ENCODE assay signal across 8 mouse cellular contexts in genomic region chr13:98316140-98316479, GRCm38 (mm10). TPM values are rescaled to one million over a fixed set of nuclear protein-coding genes. Genes with fewer than 3 reads are reported as not detected.
DNase-seq lines count a peak whose midpoint lies in the region; ATAC-seq and TF ChIP-seq lines count a peak whose summit lies in the region.

No protein-coding gene starts in this region.

- no peak for DNase-seq in gastrocnemius, adult 2 months
- DNase-seq in gastrocnemius, adult 18-20 months (ENCODE audit: low spot score): no peak
- no peak for DNase-seq in testis, postnatal 14 days (ENCODE audit: low spot score)
- DNase-seq in limb, embryonic 14.5 days (ENCODE audit: low spot score): peak; percentile 20
- DNase-seq in layer of hippocampus, adult 9-10 months (ENCODE audit: low spot score): no peak
- DNase-seq in urinary bladder, postnatal 36 days (ENCODE audit: low spot score in 2 of 2): no peak

- WGBS in limb, embryonic 14.5 days: under 1% methylated on average over 16 of the region's 17 CpGs
- WGBS in stomach, embryonic 16.5 days: under 1% methylated on average over 17 of the region's 17 CpGs

- H3K4me1 ChIP-seq in testis, adult 2 months (ENCODE audit: control insufficient read depth, insufficient read depth, low read length): no peaks in the 10 kb centered on the region
- H3K4me1 ChIP-seq in limb, embryonic 14.5 days (ENCODE audit: control insufficient read depth, insufficient read depth, low read length): peaks cover 11% of the 10 kb centered on the region
- peaks cover 9% of the 10 kb centered on the region for H3K4me1 ChIP-seq in stomach, embryonic 16.5 days (ENCODE audit: control insufficient read depth, insufficient read depth, low read length)

- H3K4me3 ChIP-seq in gastrocnemius, adult 2 months: peak overlapping the region; percentile 96
- H3K4me3 ChIP-seq in testis, adult 2 months (ENCODE audit: control insufficient read depth, low read depth, low read length): peak overlapping the region; percentile 99
- peak overlapping the region; percentile 99 for H3K4me3 ChIP-seq in limb, embryonic 14.5 days (replicated peaks; ENCODE audit: low read length)
- H3K4me3 ChIP-seq in stomach, embryonic 16.5 days (replicated peaks; ENCODE audit: low read length): peak overlapping the region; percentile 97

- no peak for ATAC-seq in limb, embryonic 14.5 days (ENCODE audit: low FRiP score, low read depth)
- no peak for ATAC-seq in stomach, embryonic 16.5 days (ENCODE audit: insufficient read depth, low FRiP score)

- H3K27me3 ChIP-seq in testis, adult 2 months (ENCODE audit: control insufficient read depth, insufficient read depth, low read length): no peaks in the 10 kb centered on the region
- no peaks in the 10 kb centered on the region for H3K27me3 ChIP-seq in limb, embryonic 14.5 days (ENCODE audit: control insufficient read depth, insufficient read depth, low read length)
- no peaks in the 10 kb centered on the region for H3K27me3 ChIP-seq in stomach, embryonic 16.5 days (ENCODE audit: control insufficient read depth, insufficient read depth, low read length)

- TF ChIP-seq POLR2A in testis, adult 2 months (IDR thresholded peaks at IDR 0.05; ENCODE audit: control insufficient read depth, low read depth, low read length): peak; percentile 38; the same call in 1 of the 2 replicates
- no peak for TF ChIP-seq POLR2A in limb, embryonic 14.5 days (IDR thresholded peaks at IDR 0.05; ENCODE audit: borderline replicate concordance, extremely low read depth, insufficient read depth, insufficient read length)

- peak overlapping the region; percentile 79 for H3K4me2 ChIP-seq in limb, embryonic 14.5 days (replicated peaks; ENCODE audit: low read depth, low read length, severe bottlenecking)
- H3K4me2 ChIP-seq in stomach, embryonic 16.5 days (ENCODE audit: low read depth, low read length): peak overlapping the region; percentile 88

- peak overlapping the region; percentile 94 for H3K27ac ChIP-seq in gastrocnemius, adult 2 months
- H3K27ac ChIP-seq in testis, adult 2 months (ENCODE audit: control insufficient read depth, insufficient read depth, low read depth, low read length): peak overlapping the region; percentile 33; the same call in 1 of the 2 replicates
- H3K27ac ChIP-seq in limb, embryonic 14.5 days (replicated peaks; ENCODE audit: low read depth, low read length): peak overlapping the region; percentile 95
- H3K27ac ChIP-seq in stomach, embryonic 16.5 days (ENCODE audit: low read length): peak overlapping the region; percentile 86

- no peaks in the 10 kb centered on the region for H3K9me3 ChIP-seq in limb, embryonic 14.5 days (ENCODE audit: control insufficient read depth, low read length)
- no peaks in the 10 kb centered on the region for H3K9me3 ChIP-seq in stomach, embryonic 16.5 days (replicated peaks; ENCODE audit: control insufficient read depth, low read length)

- intact Hi-C loops in gastrocnemius, adult 2 months (cut with DNase I): loop anchor here (2.0 kb wide), 1 partner anchor 53 kb away; the partner anchor contains the start of genes Ankra2 and Utp15

- H3K9ac ChIP-seq in limb, embryonic 14.5 days (ENCODE audit: low read depth, low read length, severe bottlenecking): peak overlapping the region; percentile 98
- H3K9ac ChIP-seq in stomach, embryonic 16.5 days (ENCODE audit: low read length): peak overlapping the region; percentile 99

- H3K36me3 ChIP-seq in testis, adult 2 months (ENCODE audit: control insufficient read depth, insufficient read depth, low read length): no peaks in the 10 kb centered on the region; the same call in 1 of the 2 replicates
- peaks cover 34% of the 10 kb centered on the region for H3K36me3 ChIP-seq in limb, embryonic 14.5 days (ENCODE audit: control insufficient read depth, insufficient read depth, low read length)
- peaks cover 16% of the 10 kb centered on the region for H3K36me3 ChIP-seq in stomach, embryonic 16.5 days (ENCODE audit: control insufficient read depth, insufficient read depth, low read length)

- no peak for TF ChIP-seq CTCF in gastrocnemius, adult 2 months (IDR thresholded peaks at IDR 0.05)
- TF ChIP-seq CTCF in testis, adult 2 months (IDR thresholded peaks at IDR 0.05; ENCODE audit: control insufficient read depth, insufficient read depth, insufficient replicate concordance, low read depth, low read length): no peak

RNA-seq across cellular contexts. Expression of gene Btf3, which starts 0.7 kb away (rescaled TPM):
- 100 to 1,000 TPM; 221 to 236 TPM for total RNA-seq in gastrocnemius, adult 2 months (2021)
- total RNA-seq in gastrocnemius, adult 18-20 months (2021): 100 to 1,000 TPM; 227 to 231 TPM
- polyA plus RNA-seq in testis, adult 2 months (2012; rRNA removed): 423 and 429 TPM in 2 replicates
- polyA plus RNA-seq in limb, embryonic 14.5 days (2012; rRNA removed): 403 and 867 TPM in 2 replicates
- 702 and 731 TPM in 2 replicates for polyA plus RNA-seq in limb, embryonic 14.5 days (2014; fragmentation: Nextera tagmentation; extraction: Ambion mirVana)
- polyA plus RNA-seq in stomach, embryonic 16.5 days (2015; fragmentation: Nextera tagmentation; extraction: Ambion mirVana): 531 and 636 TPM in 2 replicates

RNA-seq across cellular contexts. Expression of gene Gm21976, which starts 36.4 kb away (rescaled TPM):
- not detected for total RNA-seq in gastrocnemius, adult 2 months (2021)
- not detected for total RNA-seq in gastrocnemius, adult 18-20 months (2021)
- 0.36 and 0.49 TPM in 2 replicates for polyA plus RNA-seq in testis, adult 2 months (2012; rRNA removed)
- polyA plus RNA-seq in limb, embryonic 14.5 days (2012; rRNA removed): not detected in 2 replicates
- not detected in 2 replicates for polyA plus RNA-seq in limb, embryonic 14.5 days (2014; fragmentation: Nextera tagmentation; extraction: Ambion mirVana)
- not detected in 2 replicates for polyA plus RNA-seq in stomach, embryonic 16.5 days (2015; fragmentation: Nextera tagmentation; extraction: Ambion mirVana)

RNA-seq across cellular contexts. Expression of gene Foxd1, which starts 37.9 kb away (rescaled TPM):
- total RNA-seq in gastrocnemius, adult 2 months (2021): under 1 TPM in 1 of 2 experiments, not detected in 1; 0.05 TPM
- under 1 TPM in 1 of 2 experiments, not detected in 1; 0.12 TPM for total RNA-seq in gastrocnemius, adult 18-20 months (2021)
- not detected in 2 replicates for polyA plus RNA-seq in testis, adult 2 months (2012; rRNA removed)
- 0.89 and 1.0 TPM in 2 replicates for polyA plus RNA-seq in limb, embryonic 14.5 days (2012; rRNA removed)
- polyA plus RNA-seq in limb, embryonic 14.5 days (2014; fragmentation: Nextera tagmentation; extraction: Ambion mirVana): 0.32 and 0.46 TPM in 2 replicates
- polyA plus RNA-seq in stomach, embryonic 16.5 days (2015; fragmentation: Nextera tagmentation; extraction: Ambion mirVana): 0.04 TPM in 1 of 2 replicates, not detected in the other

RNA-seq across cellular contexts. Expression of gene Ankra2, which starts 53.2 kb away (rescaled TPM):
- 10 to 100 TPM; 14.1 to 17.0 TPM for total RNA-seq in gastrocnemius, adult 2 months (2021)
- total RNA-seq in gastrocnemius, adult 18-20 months (2021): 10 to 100 TPM; 14.6 to 15.5 TPM
- polyA plus RNA-seq in testis, adult 2 months (2012; rRNA removed): 18.5 and 22.2 TPM in 2 replicates
- 32.3 and 39.7 TPM in 2 replicates for polyA plus RNA-seq in limb, embryonic 14.5 days (2012; rRNA removed)
- polyA plus RNA-seq in limb, embryonic 14.5 days (2014; fragmentation: Nextera tagmentation; extraction: Ambion mirVana): 30.8 and 31.7 TPM in 2 replicates
- polyA plus RNA-seq in stomach, embryonic 16.5 days (2015; fragmentation: Nextera tagmentation; extraction: Ambion mirVana): 17.8 and 20.6 TPM in 2 replicates

RNA-seq across cellular contexts. Expression of gene Utp15, which starts 53.3 kb away (rescaled TPM):
- total RNA-seq in gastrocnemius, adult 2 months (2021): 1 to 10 TPM; 4.0 to 5.4 TPM
- total RNA-seq in gastrocnemius, adult 18-20 months (2021): 1 to 10 TPM; 3.5 to 3.8 TPM
- polyA plus RNA-seq in testis, adult 2 months (2012; rRNA removed): 3.3 and 3.4 TPM in 2 replicates
- 19.2 and 20.6 TPM in 2 replicates for polyA plus RNA-seq in limb, embryonic 14.5 days (2012; rRNA removed)
- polyA plus RNA-seq in limb, embryonic 14.5 days (2014; fragmentation: Nextera tagmentation; extraction: Ambion mirVana): 25.3 and 27.6 TPM in 2 replicates
- 27.8 and 30.0 TPM in 2 replicates for polyA plus RNA-seq in stomach, embryonic 16.5 days (2015; fragmentation: Nextera tagmentation; extraction: Ambion mirVana)

Comparison
In these comparisons a context has a peak if more than half of its experiments do, and no peak if none do; other contexts are left out.
1. H3K27ac ChIP-seq: peak in every context shown above with its lines; median percentile 95 in limb, embryonic 14.5 days; 94 in gastrocnemius, adult 2 months; 86 in stomach, embryonic 16.5 days; 33 in testis, adult 2 months.